Mouse (Mus musculus) forebrain, embryonic 13.5 days (tissue): ENCODE results near the gene Tial1. TPM values are rescaled to one million over a fixed set of nuclear protein-coding genes. Genes with fewer than 3 reads are reported as not detected.

Experiments used
- ATAC-seq: fragments of 200-750 bp; cut with Nextera tagmentation; 2 replicates; pipeline ENCODE4 v1.8.0; 2017
- H3K27ac ChIP-seq: fragments of 300-500 bp; sonication (generic); 2 replicates; pipeline ENCODE4 v1.5.1; 2015; ENCODE audit warnings: inconsistent platforms, mild to moderate bottlenecking, moderate library complexity
- H3K27me3 ChIP-seq: fragments of 300-500 bp; sonication (generic); 2 replicates; pipeline ENCODE4 v1.6.1; 2015; ENCODE audit warnings: mild to moderate bottlenecking, inconsistent platforms
- H3K36me3 ChIP-seq: fragments of 300-500 bp; sonication (generic); 2 replicates; pipeline ENCODE4 v1.6.1; 2015; ENCODE audit warnings: mild to moderate bottlenecking, inconsistent platforms; ENCODE audit not compliant: poor library complexity, severe bottlenecking
- H3K4me1 ChIP-seq: fragments of 300-500 bp; sonication (generic); 2 replicates; pipeline ENCODE4 v1.6.1; 2015; ENCODE audit warnings: inconsistent platforms
- H3K4me2 ChIP-seq: fragments of 300-500 bp; sonication (generic); 2 replicates; pipeline ENCODE4 v1.6.1; 2015; ENCODE audit warnings: inconsistent platforms, mild to moderate bottlenecking, moderate library complexity
- H3K4me3 ChIP-seq: fragments of 300-500 bp; sonication (generic); 2 replicates; pipeline ENCODE4 v1.5.1; 2015; ENCODE audit warnings: mild to moderate bottlenecking, inconsistent platforms
- H3K9ac ChIP-seq: fragments of 300-500 bp; sonication (generic); 2 replicates; pipeline ENCODE4 v1.6.1; 2015; ENCODE audit warnings: mild to moderate bottlenecking, inconsistent platforms
- H3K9me3 ChIP-seq: fragments of 300-500 bp; sonication (generic); replicated peaks from 2 replicates; pipeline ENCODE4 v1.6.1; 2016; ENCODE audit warnings: inconsistent platforms
- WGBS: fragments of 180-500 bp; shearing (Covaris S2); methylation state at CpG from one replicate; pipeline ENCODE4 v1.1.7; 2015; 5-methylcytosine and 5-hydroxymethylcytosine counted together
- microRNA-seq: library from miRNA; unstranded; fragments of <30 nt; microRNA quantifications from one replicate; pipeline ENCODE4, GENCODE M21; 2016
- polyA plus RNA-seq: library from polyadenylated mRNA; unstranded; fragments of >200 nt; fragmentation: Nextera tagmentation; extraction: Ambion mirVana; gene quantifications from 2 replicates; pipeline ENCODE4 v1.2.1, GENCODE M21; 2015

Gene Tial1
- polyA plus RNA-seq, 1 experiment from 2014 or later: 36.5 TPM

GRCm38 (mm10) chr7:128391267-128392057 lies 70.1 kb downstream of the Tial1 start:
- WGBS: 65% methylated on average over 12 of the region's 12 CpGs
- ATAC-seq: no peak
- no peaks in the 10 kb centered on the region for H3K27me3 ChIP-seq
- no peak overlapping the region for H3K9ac ChIP-seq
- H3K36me3 ChIP-seq: no peaks in the 10 kb centered on the region
- H3K9me3 ChIP-seq: no peaks in the 10 kb centered on the region
- H3K27ac ChIP-seq: no peak overlapping the region
- H3K4me1 ChIP-seq: no peaks in the 10 kb centered on the region
- no peak overlapping the region for H3K4me2 ChIP-seq
- no peak overlapping the region for H3K4me3 ChIP-seq

Small RNAs within 50 kb of the gene (microRNA-seq; reads per million reads assigned to microRNA genes)
- gene Gm24365: not detected

Other genes starting within 250 kb of the Tial1 start
- 11.0 and 12.2 TPM in 2 replicates for gene Armc5, start 224.4 kb downstream of the Tial1 start, polyA plus RNA-seq
- gene 9130023H24Rik, start 223.7 kb downstream of the Tial1 start, polyA plus RNA-seq: 9.5 and 11.3 TPM in 2 replicates
- gene Tgfb1i1, start 214.9 kb downstream of the Tial1 start, polyA plus RNA-seq: 13.6 and 14.5 TPM in 2 replicates
- gene Slc5a2, start 196.1 kb downstream of the Tial1 start, polyA plus RNA-seq: not detected in 2 replicates
- 11.4 and 12.1 TPM in 2 replicates for gene BC017158, start 163.5 kb downstream of the Tial1 start, polyA plus RNA-seq
- 10.2 and 11.5 TPM in 2 replicates for gene Rgs10, start 43.0 kb downstream of the Tial1 start, polyA plus RNA-seq
- 1.9 and 2.1 TPM in 2 replicates for gene Bag3, start 61.9 kb upstream of the Tial1 start, polyA plus RNA-seq
- 185 and 204 TPM in 2 replicates for gene Inpp5f, start 149.6 kb upstream of the Tial1 start, polyA plus RNA-seq